In genomic region chr1:172463387-172464333, GRCm38 (mm10) we compare ENCODE assay signal across 15 mouse cellular contexts. TPM values are rescaled to one million over a fixed set of nuclear protein-coding genes. Genes with fewer than 3 reads are reported as not detected.
"Had no signal": no experiment of that assay in that cellular context is flagged by ENCODE, and none has a peak within 500 bp of the region (broad histone marks: within the 10 kb centered on the region; RNA-seq: fewer than 3 reads in every experiment).

No protein-coding gene starts in this region.

- H3K27me3 ChIP-seq: limb, embryonic 13.5 days; midbrain, embryonic 13.5 days had no signal

- ATAC-seq: midbrain, embryonic 13.5 days had no signal

- H3K9ac ChIP-seq: limb, embryonic 13.5 days; liver, embryonic 14.5 days; midbrain, embryonic 13.5 days had no signal

- H3K27ac ChIP-seq: limb, embryonic 13.5 days; liver, embryonic 14.5 days; midbrain, embryonic 13.5 days had no signal

- H3K36me3 ChIP-seq: limb, embryonic 13.5 days; midbrain, embryonic 13.5 days had no signal

- H3K4me3 ChIP-seq: limb, embryonic 13.5 days; midbrain, embryonic 13.5 days had no signal

- H3K9me3 ChIP-seq: limb, embryonic 13.5 days; midbrain, embryonic 13.5 days had no signal

- DNase-seq: kidney, adult 18-20 months; kidney, postnatal 10 days; kidney, postnatal 4 days; left cerebral cortex, postnatal 4 days; lung, adult 2 months; lung, postnatal 36 days; right cerebral cortex, adult 18-20 months; right cerebral cortex, postnatal 25 days; spleen, adult 18-20 months; thymus, adult 2 months; thymus, postnatal 25 days had no signal

- H3K4me2 ChIP-seq: limb, embryonic 13.5 days; midbrain, embryonic 13.5 days had no signal

- H3K4me1 ChIP-seq: limb, embryonic 13.5 days; midbrain, embryonic 13.5 days had no signal

RNA-seq across cellular contexts. Expression of gene Slamf9, which starts 11.5 kb away (rescaled TPM):
- total RNA-seq: layer of hippocampus, postnatal 14 days had no signal
